Mouse (Mus musculus) monocyte, adult 5-6 weeks (primary cell): ENCODE data around the gene Ccnf. TPM values are rescaled to one million over a fixed set of nuclear protein-coding genes. Genes with fewer than 3 reads are reported as not detected.

Source experiments
- total RNA-seq: library from RNA; stranded (forward); fragments of 200-1000, 200-491, 200-594 nt; gene quantifications from 3 replicates; pipeline ENCODE4 v1.2.3, GENCODE M21; 2017

The Ccnf gene
- total RNA-seq, 1 experiment from 2014 or later, result 4.6 TPM

Other genes starting within 250 kb of the Ccnf start
- gene Prss27, start 213.3 kb downstream of the Ccnf start, total RNA-seq, result not detected in 3 replicates
- 15.4 to 22.7 TPM (median 16.9 TPM) in 3 replicates for gene Kctd5, start 178.0 kb downstream of the Ccnf start, total RNA-seq
- gene Pdpk1, start 100.6 kb downstream of the Ccnf start, total RNA-seq, result 37.3 to 63.3 TPM (median 46.8 TPM) in 3 replicates
- 6.5 to 24.6 TPM (median 24.4 TPM) in 3 replicates for gene Amdhd2, start 87.7 kb downstream of the Ccnf start, total RNA-seq
- gene Atp6v0c, start 81.8 kb downstream of the Ccnf start, total RNA-seq, result 55.6 to 90.6 TPM (median 83.3 TPM) in 3 replicates
- gene Tbc1d24, start 45.9 kb downstream of the Ccnf start, total RNA-seq, result 0.68 to 1.0 TPM (median 0.96 TPM) in 3 replicates
- gene Ntn3, start 42.0 kb downstream of the Ccnf start, total RNA-seq, result not detected in 3 replicates
- gene Tedc2, start 30.6 kb downstream of the Ccnf start, total RNA-seq, result 2.9 to 6.6 TPM (median 3.1 TPM) in 3 replicates
- gene Abca17, start 99.6 kb upstream of the Ccnf start, total RNA-seq, result not detected in 3 replicates
- 29.2 to 35.4 TPM (median 29.7 TPM) in 3 replicates for gene Abca3, start 100.5 kb upstream of the Ccnf start, total RNA-seq
- gene Rnps1, start 163.1 kb upstream of the Ccnf start, total RNA-seq, result 84.3 to 102 TPM (median 99.4 TPM) in 3 replicates
- gene Eci1, start 175.2 kb upstream of the Ccnf start, total RNA-seq, result 22.1 to 36.2 TPM (median 26.0 TPM) in 3 replicates
- gene Dnase1l2, start 191.6 kb upstream of the Ccnf start, total RNA-seq, result 1.6 to 2.2 TPM in 2 of 3 replicates, not detected in the other
- gene E4f1, start 218.8 kb upstream of the Ccnf start, total RNA-seq, result 26.9 to 32.5 TPM (median 29.5 TPM) in 3 replicates
- 8.4 to 10.1 TPM (median 9.1 TPM) in 3 replicates for gene Pgp, start 218.9 kb upstream of the Ccnf start, total RNA-seq
- gene Bricd5, start 222.4 kb upstream of the Ccnf start, total RNA-seq, result 1.3 TPM in 1 of 3 replicates, not detected in the others
- gene Mlst8, start 227.6 kb upstream of the Ccnf start, total RNA-seq, result 8.4 to 19.3 TPM (median 11.2 TPM) in 3 replicates
- gene Caskin1, start 237.1 kb upstream of the Ccnf start, total RNA-seq, result not detected in 3 replicates